Comparison of ENCODE assay signal across 25 mouse cellular contexts in genomic region chr11:116784221-116784620, GRCm38 (mm10). TPM values are rescaled to one million over a fixed set of nuclear protein-coding genes. Genes with fewer than 3 reads are reported as not detected.
DNase-seq lines count a peak whose midpoint lies in the region; ATAC-seq and TF ChIP-seq lines count a peak whose summit lies in the region.
"Had no signal": no experiment of that assay in that cellular context is flagged by ENCODE, and none has a peak within 500 bp of the region (broad histone marks: within the 10 kb centered on the region; RNA-seq: fewer than 3 reads in every experiment).

No protein-coding gene starts in this region.

- no peaks in the 10 kb centered on the region for H3K9me3 ChIP-seq in ES-E14 (ENCODE audit: control insufficient read depth, insufficient read depth, low read depth, low read length)
- H3K9me3 ChIP-seq in hindbrain, embryonic 10.5 days = no peaks in the 10 kb centered on the region
- H3K9me3 ChIP-seq: embryonic facial prominence, embryonic 15.5 days; forebrain, embryonic 10.5 days; hindbrain, embryonic 15.5 days had no signal

- no peak for TF ChIP-seq POLR2A in heart, adult 2 months (IDR thresholded peaks at IDR 0.05; ENCODE audit: insufficient read depth, low read depth, low read length)

- no peaks in the 10 kb centered on the region for H3K27me3 ChIP-seq in heart, adult 2 months (ENCODE audit: control insufficient read depth, insufficient read depth, low read length)
- no peaks in the 10 kb centered on the region for H3K27me3 ChIP-seq in hindbrain, embryonic 10.5 days (ENCODE audit: insufficient read depth, poor library complexity, severe bottlenecking)
- H3K27me3 ChIP-seq: embryonic facial prominence, embryonic 15.5 days; heart, embryonic 12.5 days; hindbrain, embryonic 15.5 days had no signal

- DNase-seq in heart, adult 11 months = peak; percentile 84
- DNase-seq in heart, adult 2 months = no peak
- no peak for DNase-seq in ES-E14 (ENCODE audit: low read depth, low spot score)
- no peak for DNase-seq in hindbrain, embryonic 10.5 days (ENCODE audit: low spot score)
- no peak for DNase-seq in neural tube, embryonic 10.5 days (ENCODE audit: extremely low spot score, low spot score)
- no peak for DNase-seq in adrenal gland, adult 8-10 months
- DNase-seq: adrenal gland, postnatal 10 days; cerebellum, adult 11-12 months; cerebellum, adult 9-10 months; cerebellum, postnatal 36 days had no signal

- H3K4me3 ChIP-seq in heart, adult 2 months = no peak overlapping the region
- no peak overlapping the region for H3K4me3 ChIP-seq in ES-E14 (ENCODE audit: insufficient read depth in 1 of 2, low read depth in 1 of 2, low read length in 2 of 2, poor library complexity in 1 of 2, severe bottlenecking in 1 of 2)
- H3K4me3 ChIP-seq in hindbrain, embryonic 10.5 days = no peak overlapping the region
- H3K4me3 ChIP-seq: embryonic facial prominence, embryonic 15.5 days; erythroblast, embryonic 14.5 days; forebrain, embryonic 10.5 days; heart, embryonic 12.5 days; hindbrain, embryonic 15.5 days had no signal

- no peak overlapping the region for H3K27ac ChIP-seq in heart, adult 2 months
- H3K27ac ChIP-seq in ES-E14 (ENCODE audit: insufficient read depth, low read depth, low read length, poor library complexity, severe bottlenecking) = no peak overlapping the region; the same call in 1 of the 2 replicates
- H3K27ac ChIP-seq in hindbrain, embryonic 10.5 days = no peak overlapping the region
- H3K27ac ChIP-seq: embryonic facial prominence, embryonic 15.5 days; forebrain, embryonic 10.5 days; hindbrain, embryonic 15.5 days had no signal

- in situ Hi-C loops in ES-E14 (cut with MboI; ENCODE audit: low sequenced_read_pairs in 2 of 2, unreplicated experiment in 2 of 2) = no loop called here

- TF ChIP-seq EP300 in heart, adult 2 months (IDR thresholded peaks at IDR 0.05; ENCODE audit: insufficient read depth, low read depth, low read length) = no peak

- no peaks in the 10 kb centered on the region for H3K36me3 ChIP-seq in heart, adult 2 months (ENCODE audit: control insufficient read depth, insufficient read depth, low read length)
- H3K36me3 ChIP-seq in ES-E14 (ENCODE audit: control insufficient read depth, insufficient read depth, low read length, poor library complexity, severe bottlenecking) = no peaks in the 10 kb centered on the region
- no peaks in the 10 kb centered on the region for H3K36me3 ChIP-seq in hindbrain, embryonic 10.5 days
- H3K36me3 ChIP-seq: embryonic facial prominence, embryonic 15.5 days; forebrain, embryonic 10.5 days; heart, embryonic 12.5 days; hindbrain, embryonic 15.5 days had no signal

- ATAC-seq in inflammation-experienced regulatory T-cells, adult 6 months = peak; percentile 32
- ATAC-seq: forebrain, embryonic 14.5 days had no signal

- no peaks in the 10 kb centered on the region for H3K79me2 ChIP-seq in heart, adult 2 months (replicated peaks; ENCODE audit: control insufficient read depth, insufficient read depth, low read length)

- TF ChIP-seq CTCF in heart, adult 2 months (IDR thresholded peaks at IDR 0.05) = no peak

- intact Hi-C loops in heart, adult 2 months (cut with DNase I) = no loop called here

- no peaks in the 10 kb centered on the region; the same call in none of the 2 replicates for H3K4me1 ChIP-seq in heart, adult 2 months (ENCODE audit: control insufficient read depth, insufficient read depth, low read length)
- H3K4me1 ChIP-seq in ES-E14 (ENCODE audit: control insufficient read depth in 2 of 2, insufficient read depth in 2 of 2, low read length in 2 of 2, poor library complexity in 1 of 2) = peaks cover 8 to 18% of the 10 kb centered on the region in 2 experiments; a peak in 3 of 4 replicates
- no peaks in the 10 kb centered on the region for H3K4me1 ChIP-seq in hindbrain, embryonic 10.5 days (replicated peaks)
- H3K4me1 ChIP-seq: heart, embryonic 12.5 days; hindbrain, embryonic 15.5 days had no signal

- H3K9ac ChIP-seq in heart, adult 2 months (ENCODE audit: low read depth, low read length) = no peak overlapping the region
- peak overlapping the region; percentile 19; the same call in 1 of the 2 replicates for H3K9ac ChIP-seq in ES-E14 (ENCODE audit: insufficient read depth, low read depth, low read length, poor library complexity, severe bottlenecking)
- H3K9ac ChIP-seq: embryonic facial prominence, embryonic 15.5 days; heart, embryonic 12.5 days; hindbrain, embryonic 15.5 days had no signal

- 92% methylated on average over 10 of the region's 10 CpGs for WGBS in heart, adult 2 months
- WGBS in hindbrain, embryonic 10.5 days = 95% methylated on average over 10 of the region's 10 CpGs

TF ChIP-seq in ES-E14, 5 proteins besides CTCF, POLR2A, EP300 and RAD21:
- TF ChIP-seq MAFK (IDR thresholded peaks at IDR 0.05; ENCODE audit: insufficient read depth, low read depth, low read length) = no peak
- no peak for TF ChIP-seq ZNF384 (IDR thresholded peaks at IDR 0.05; ENCODE audit: low read depth, low read length)
- no peak for TF ChIP-seq HCFC1 (IDR thresholded peaks at IDR 0.05; ENCODE audit: borderline replicate concordance, insufficient read depth, low read length)
- no peak for TF ChIP-seq ZC3H11A (IDR thresholded peaks at IDR 0.05; ENCODE audit: borderline replicate concordance, low read depth, low read length)
- no peak for TF ChIP-seq CHD2 (IDR thresholded peaks at IDR 0.05; ENCODE audit: low read depth, low read length)

RNA-seq across cellular contexts. Expression of gene St6galnac1, which starts 8.9 kb away (rescaled TPM):
- total RNA-seq in heart, adult 2 months (2021) = not detected
- polyA plus RNA-seq in heart, adult 2 months (2012; rRNA removed) = not detected in 2 replicates
- not detected in 2 replicates for total RNA-seq in ES-E14 (2012; rRNA removed)
- 10 to 100 TPM in 2 of 3 experiments, 1 to 10 TPM in 1; 9.0 to 17.1 (median 13.5) TPM for polyA plus RNA-seq in inflammation-experienced regulatory T-cells, adult 6 months (2017; shearing (Covaris generic))
- not detected in 2 replicates for polyA plus RNA-seq in hindbrain, embryonic 10.5 days (2016; fragmentation: Nextera tagmentation; extraction: Ambion mirVana)
- under 1 TPM in 3 of 4 experiments, not detected in 1; 0.17 to 0.99 (median 0.19) TPM for total RNA-seq in adrenal gland, adult 8-10 months (2022)
- total RNA-seq: gastrocnemius, adult 8-10 months; gastrocnemius, postnatal 4 days; heart, adult 8-10 months; heart, postnatal 25 days had no signal
- polyA plus RNA-seq: brain, embryonic 14.5 days; C2C12; embryonic facial prominence, embryonic 15.5 days; erythroblast, embryonic 14.5 days; forebrain, embryonic 10.5 days; forebrain, embryonic 14.5 days; heart, embryonic 12.5 days; heart, embryonic 16.5 days; hindbrain, embryonic 11.5 days; hindbrain, embryonic 15.5 days had no signal

RNA-seq across cellular contexts. Expression of gene Mxra7, which starts 43.6 kb away (rescaled TPM):
- total RNA-seq in heart, adult 2 months (2021) = 10 to 100 TPM; 15.1 to 19.4 TPM
- polyA plus RNA-seq in heart, adult 2 months (2012; rRNA removed) = 10.4 and 15.6 TPM in 2 replicates
- total RNA-seq in ES-E14 (2012; rRNA removed) = 5.8 and 9.4 TPM in 2 replicates
- polyA plus RNA-seq in inflammation-experienced regulatory T-cells, adult 6 months (2017; shearing (Covaris generic)) = not detected
- 30.6 and 71.7 TPM in 2 replicates for polyA plus RNA-seq in hindbrain, embryonic 10.5 days (2016; fragmentation: Nextera tagmentation; extraction: Ambion mirVana)
- 100 to 1,000 TPM in 2 of 4 experiments, 10 to 100 TPM in 2; 43.8 to 117 (median 81.5) TPM for total RNA-seq in adrenal gland, adult 8-10 months (2022)

RNA-seq across cellular contexts. Expression of gene Mettl23, which starts 58.9 kb away (rescaled TPM):
- total RNA-seq in heart, adult 2 months (2021) = 10 to 100 TPM; 38.3 to 40.5 TPM
- polyA plus RNA-seq in heart, adult 2 months (2012; rRNA removed) = 34.3 and 59.4 TPM in 2 replicates
- 34.4 and 36.6 TPM in 2 replicates for total RNA-seq in ES-E14 (2012; rRNA removed)
- polyA plus RNA-seq in inflammation-experienced regulatory T-cells, adult 6 months (2017; shearing (Covaris generic)) = 100 to 1,000 TPM; 121 to 151 (median 145) TPM
- 61.4 and 62.3 TPM in 2 replicates for polyA plus RNA-seq in hindbrain, embryonic 10.5 days (2016; fragmentation: Nextera tagmentation; extraction: Ambion mirVana)
- 10 to 100 TPM; 28.2 to 43.9 (median 32.6) TPM for total RNA-seq in adrenal gland, adult 8-10 months (2022)

RNA-seq across cellular contexts. Expression of gene Jmjd6, which starts 59.0 kb away (rescaled TPM):
- 10 to 100 TPM; 34.1 to 37.4 TPM for total RNA-seq in heart, adult 2 months (2021)
- polyA plus RNA-seq in heart, adult 2 months (2012; rRNA removed) = 14.6 and 20.9 TPM in 2 replicates
- total RNA-seq in ES-E14 (2012; rRNA removed) = 78.1 and 80.8 TPM in 2 replicates
- polyA plus RNA-seq in inflammation-experienced regulatory T-cells, adult 6 months (2017; shearing (Covaris generic)) = 10 to 100 TPM; 49.7 to 58.8 (median 53.6) TPM
- polyA plus RNA-seq in hindbrain, embryonic 10.5 days (2016; fragmentation: Nextera tagmentation; extraction: Ambion mirVana) = 93.4 and 96.9 TPM in 2 replicates
- 10 to 100 TPM; 31.8 to 41.1 (median 33.4) TPM for total RNA-seq in adrenal gland, adult 8-10 months (2022)
